Mouse (Mus musculus) embryo, embryonic 10.5 days (tissue): ENCODE data around the gene Mfsd5.

Source experiments
- DNase-seq: peaks from one replicate; pipeline ENCODE4 v3.0.0-alpha.2; 2015; ENCODE audit warnings: low spot score

Mfsd5 gene

DNA sequence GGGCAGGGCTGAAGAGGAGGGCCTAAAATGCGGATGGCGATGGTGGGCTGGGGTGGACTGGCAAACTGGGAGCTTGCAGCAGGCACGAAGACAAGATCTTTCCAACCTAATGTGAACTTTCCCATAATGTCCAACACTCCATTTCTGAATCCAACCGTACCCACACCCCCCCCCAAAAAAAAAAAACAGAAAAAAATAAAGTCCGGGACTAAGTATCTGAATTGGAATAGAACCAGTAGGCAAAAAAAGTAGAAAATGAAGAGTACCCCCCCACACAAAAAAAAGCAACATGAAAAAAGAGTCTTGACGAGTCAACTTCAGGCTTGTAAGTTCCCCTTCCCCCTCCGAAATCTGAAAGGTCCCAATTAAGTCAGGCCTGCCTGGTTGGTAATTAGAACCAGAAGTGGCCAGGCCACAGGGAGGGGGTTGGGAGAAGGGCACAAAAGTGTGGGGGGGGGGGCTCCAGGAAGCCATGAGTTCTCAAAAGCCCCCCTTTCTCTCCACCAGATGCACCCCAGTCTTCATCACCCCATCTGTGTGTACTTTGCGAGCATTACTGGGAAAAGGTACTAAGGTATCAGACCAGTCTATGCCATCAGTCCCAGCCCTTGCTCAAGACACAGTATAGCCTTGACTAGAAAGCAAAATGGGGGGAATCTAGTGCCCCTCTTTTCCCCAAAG lies 31.0 kb upstream of the Mfsd5 start:
- DNase-seq, result peak; percentile 74

DNA sequence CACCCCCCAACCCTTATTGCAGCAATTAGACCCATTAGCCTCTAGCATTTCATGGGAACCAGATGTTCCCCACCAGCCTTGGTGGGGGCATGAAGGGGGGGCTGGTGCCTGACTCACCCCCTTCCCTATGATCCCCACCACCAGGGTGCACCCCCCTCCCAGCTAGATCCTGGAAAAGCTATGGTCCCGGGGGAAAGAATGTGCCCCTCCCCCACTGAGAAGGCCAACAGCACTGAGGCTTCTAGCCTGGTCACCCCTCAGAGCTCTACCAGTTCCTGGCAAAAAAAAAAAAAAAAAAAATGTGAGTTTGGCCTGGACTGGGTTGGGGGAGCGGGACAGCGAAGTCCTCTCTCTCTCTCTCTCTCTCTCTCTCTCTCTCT lies 30.5 kb upstream of the Mfsd5 start:
- DNase-seq, result peak; percentile 73

DNA sequence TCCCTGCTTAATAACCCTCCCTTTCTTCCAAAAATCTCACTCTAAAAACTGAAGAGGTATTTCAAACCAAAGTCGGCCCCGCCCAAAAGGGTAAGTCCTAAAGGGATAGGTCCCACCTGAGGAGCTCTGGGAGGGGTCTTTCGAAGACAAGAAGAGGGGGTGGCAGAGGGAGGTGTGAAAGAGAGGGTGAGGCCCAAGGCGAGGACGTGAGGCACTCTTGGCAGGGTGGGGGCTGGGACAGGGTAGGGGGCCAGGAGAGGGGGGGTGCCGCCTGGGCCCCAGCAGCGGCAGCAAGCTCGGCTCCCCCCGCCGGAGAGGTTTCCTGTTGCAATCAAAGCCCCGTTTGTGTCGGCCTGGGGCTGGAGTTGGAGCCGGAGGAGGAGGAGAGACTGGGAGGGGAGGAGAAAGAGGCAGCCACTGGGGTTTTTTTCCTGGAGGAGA lies 30.0 kb upstream of the Mfsd5 start:
- DNase-seq, result peak; percentile 68

DNA sequence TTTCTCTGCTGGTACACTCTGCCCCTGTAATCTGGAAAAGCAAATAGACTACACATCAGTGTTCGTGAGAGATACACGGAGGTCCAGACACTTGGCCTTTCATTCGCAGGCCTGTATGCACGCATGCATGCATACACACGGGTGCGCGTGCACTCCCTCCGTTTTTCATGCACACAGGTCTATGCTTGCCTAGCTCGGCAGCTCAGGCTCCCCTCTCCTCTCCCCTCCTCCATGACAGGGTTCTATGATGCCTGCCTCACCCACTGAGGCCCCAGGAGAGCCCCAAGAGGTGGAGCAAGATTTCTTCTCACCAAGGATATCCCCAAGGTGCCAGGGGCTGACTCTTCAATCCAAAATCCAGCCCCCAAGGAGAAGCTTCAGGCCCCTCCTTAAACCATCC lies 29.3 kb upstream of the Mfsd5 start:
- no peak for DNase-seq

DNA sequence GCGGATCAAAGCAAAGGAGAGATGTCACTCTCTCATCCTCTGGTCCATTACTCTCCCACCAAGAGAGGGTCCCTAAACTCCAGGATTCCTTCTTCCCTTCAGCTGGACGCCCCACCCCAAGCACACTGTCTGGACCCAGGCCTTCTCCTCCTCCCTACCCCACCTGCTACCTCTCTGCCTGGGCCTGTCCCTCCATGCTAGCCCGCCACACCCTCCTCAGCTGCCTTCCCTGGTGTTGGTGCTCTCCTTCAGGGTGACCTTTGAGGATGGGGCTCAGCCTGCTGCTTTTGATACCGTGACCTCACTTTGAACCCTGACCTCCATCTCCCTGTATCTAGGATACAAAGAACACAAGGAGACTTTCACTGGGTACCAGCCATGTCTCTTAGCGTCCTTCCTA lies 28.7 kb upstream of the Mfsd5 start:
- no peak for DNase-seq

DNA sequence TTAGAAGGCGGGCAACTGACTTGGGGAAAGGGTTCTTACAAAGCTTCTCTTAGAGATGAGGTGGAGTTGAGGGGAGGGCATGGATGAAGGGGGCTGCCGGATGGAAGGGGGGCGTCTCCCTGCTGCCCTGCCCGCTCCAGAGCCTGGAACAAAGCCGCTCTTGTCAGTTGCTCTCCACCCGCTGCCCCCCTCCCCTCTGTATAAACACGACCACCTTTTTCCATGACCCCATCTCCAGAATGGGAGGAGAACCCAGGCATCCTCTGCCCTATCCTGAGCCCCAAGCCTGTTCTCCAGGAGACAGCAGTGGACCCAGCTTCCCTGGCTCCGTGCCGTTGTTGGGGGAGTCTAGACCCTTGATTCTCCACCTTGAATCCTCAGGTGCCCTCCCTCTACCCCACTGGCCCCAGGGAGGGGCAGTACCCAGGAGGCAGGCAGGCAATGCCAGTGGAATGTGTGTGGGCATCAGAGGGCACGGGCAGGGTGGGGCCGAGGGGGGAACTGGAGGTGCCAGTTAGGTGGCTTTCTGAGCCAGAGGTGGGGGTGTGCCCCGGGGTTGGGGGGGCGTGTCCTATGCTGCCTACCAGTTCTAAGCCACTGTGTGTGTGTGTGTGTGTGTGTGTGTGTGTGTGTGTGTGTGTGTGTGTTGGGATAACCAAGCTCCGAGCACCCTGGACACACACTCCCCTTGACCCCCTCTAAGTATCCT lies 23.6 kb upstream of the Mfsd5 start:
- no peak for DNase-seq

DNA sequence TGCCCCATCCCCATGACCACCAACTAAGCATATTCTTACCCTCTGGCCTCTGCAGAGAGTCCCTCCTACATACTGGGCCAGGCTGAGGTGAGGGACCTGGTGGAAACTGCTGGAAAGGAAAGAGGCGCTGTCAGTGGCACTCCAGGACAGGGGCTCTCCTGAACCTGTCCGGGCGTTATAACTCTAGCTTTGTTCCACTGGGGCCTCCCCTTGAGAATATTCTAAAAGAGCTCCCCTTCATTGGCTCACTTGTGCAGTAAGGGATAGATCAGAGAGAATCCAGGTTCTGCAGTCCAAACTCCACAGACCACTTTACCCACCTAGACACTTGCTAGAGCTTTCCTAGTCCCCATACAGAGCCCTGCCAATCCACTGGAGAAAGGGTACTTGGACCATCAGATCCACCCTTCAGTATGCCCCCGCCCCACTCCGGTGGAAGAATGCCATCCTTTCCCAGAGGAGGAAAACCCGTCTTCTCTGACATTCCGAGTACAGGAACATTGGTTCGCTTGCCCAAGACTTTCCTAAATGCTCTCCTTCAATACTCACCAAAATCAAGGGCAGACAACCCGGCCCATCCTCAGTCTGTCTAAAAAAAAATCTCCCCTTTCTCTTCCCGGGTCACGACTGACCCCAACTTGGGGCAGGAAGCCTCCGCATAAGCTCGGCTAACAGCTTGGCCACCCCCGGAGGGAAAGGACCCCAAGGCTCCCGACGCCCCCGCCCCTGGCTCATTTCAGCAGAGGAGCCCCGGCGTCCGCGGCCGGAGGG lies 22.6 kb upstream of the Mfsd5 start:
- no peak for DNase-seq

DNA sequence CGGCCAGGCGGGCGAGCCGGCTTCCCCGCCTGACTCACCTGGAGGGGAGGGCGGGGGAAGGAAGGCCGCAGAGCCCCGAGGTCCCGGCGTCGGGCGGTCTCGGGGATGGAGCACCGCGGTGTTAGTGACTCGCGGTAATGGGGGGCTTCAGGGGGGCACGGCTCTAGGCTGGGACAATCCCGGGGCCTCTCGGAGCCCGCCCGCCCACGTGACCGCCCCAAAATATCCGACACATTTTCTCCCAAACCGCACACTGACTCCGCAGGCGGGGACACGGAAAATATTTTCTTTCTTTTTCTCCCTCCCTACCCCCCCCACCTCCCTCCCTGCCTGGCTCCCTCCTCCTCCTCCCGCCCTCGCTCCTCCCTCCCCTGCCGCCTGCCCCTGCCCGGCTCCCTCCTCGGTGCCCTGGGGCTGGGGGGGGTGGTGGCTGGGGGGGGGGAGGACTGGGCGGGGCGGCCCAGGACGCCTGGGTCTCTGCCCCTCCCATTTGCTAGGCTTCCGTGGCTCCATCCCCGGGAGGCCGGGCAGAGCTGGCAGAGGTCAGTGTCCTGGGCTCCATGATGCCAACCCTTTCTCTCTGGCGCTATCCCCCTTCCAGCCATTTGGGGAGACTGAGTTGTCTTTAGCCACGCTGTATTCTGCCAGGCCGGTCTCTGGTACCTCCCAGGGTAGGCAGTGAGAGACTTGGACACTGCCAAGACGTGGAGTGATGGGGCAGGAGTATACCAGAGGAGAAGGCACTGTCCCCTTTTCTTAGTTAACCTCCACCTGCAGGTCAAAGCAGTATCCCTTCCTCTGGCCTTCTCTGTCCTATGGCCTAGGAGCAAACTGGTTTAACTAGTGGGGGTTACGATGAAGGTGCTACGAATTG lies 21.8 kb upstream of the Mfsd5 start, which contains the start of gene Rarg:
Gene Rarg, minus strand, starts transcription at position 316 of the 874 bp plus-strand sequence.
- DNase-seq, result peak; percentile 56

DNA sequence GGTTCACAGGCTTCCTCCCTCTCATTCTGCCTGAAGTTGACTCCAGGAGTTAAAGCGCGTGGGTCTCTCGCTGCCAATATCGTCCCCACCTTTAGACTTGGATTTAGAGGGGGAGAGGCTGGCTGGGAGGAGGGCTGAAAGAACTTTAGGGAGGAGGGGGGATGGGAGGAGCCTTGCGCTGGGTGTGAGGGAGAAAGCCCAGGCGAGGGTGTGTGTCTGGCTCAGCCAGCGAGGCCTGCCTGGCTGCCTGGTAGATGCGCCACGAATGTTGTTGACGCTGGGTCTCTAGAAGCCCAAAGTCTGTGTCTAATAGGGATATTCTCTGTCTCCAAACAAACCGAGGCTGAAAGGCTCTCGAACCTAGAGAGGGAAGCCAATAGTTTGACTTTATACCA lies 21.2 kb upstream of the Mfsd5 start:
- DNase-seq, result peak; percentile 73

DNA sequence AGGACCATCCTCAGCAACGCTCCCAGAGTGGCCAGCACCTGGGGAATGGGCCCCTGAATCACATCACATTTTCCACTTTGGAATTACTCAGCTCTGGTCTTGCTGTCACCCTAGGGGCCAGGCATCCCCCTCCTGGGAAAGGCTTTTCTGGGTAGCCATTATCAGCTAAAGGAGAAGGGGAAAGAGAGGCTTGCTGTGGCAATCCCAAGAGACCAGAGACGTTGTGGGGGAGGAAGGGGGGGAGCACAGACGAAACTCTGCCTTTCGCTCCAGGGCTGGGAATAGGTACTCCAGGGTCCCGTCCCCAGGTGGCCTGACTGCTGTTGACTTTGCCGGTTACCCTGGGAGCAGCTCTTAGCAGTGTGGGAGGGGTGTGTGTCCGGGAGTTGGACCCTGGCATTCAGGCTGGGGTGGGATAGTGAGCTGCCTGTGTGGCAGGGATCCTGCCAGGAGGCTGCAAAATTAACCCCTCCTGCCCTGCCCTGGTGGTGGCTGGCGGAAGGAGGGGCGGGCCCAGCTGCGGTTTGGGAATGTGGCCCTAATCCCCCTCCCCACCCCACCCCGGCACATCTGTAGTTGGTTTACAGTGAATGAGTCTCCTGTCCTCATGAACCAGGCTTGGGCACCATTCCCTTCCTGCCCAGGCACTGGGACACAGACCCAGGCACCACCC lies 20.5 kb upstream of the Mfsd5 start:
- peak; percentile 40 for DNase-seq

DNA sequence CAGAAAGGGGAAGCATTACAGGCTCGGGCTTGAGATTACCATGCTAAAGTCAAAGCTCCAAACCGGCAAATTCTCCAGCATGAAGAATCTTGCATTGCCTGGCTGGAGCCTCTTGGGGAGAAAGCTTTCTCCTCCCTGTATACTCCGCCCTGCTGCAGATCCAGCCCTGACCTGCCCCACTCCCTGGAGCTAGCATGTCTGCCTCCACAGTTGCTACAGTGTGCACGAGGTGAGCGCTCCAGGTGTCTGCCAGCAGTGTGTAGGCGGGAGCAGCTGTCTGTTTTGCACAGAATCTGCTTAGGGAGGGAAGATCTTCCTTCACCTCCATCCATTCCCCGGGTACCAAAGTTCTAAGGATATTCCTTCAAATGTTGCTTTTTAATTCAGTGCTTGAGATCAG lies 16.7 kb upstream of the Mfsd5 start:
- no peak for DNase-seq

DNA sequence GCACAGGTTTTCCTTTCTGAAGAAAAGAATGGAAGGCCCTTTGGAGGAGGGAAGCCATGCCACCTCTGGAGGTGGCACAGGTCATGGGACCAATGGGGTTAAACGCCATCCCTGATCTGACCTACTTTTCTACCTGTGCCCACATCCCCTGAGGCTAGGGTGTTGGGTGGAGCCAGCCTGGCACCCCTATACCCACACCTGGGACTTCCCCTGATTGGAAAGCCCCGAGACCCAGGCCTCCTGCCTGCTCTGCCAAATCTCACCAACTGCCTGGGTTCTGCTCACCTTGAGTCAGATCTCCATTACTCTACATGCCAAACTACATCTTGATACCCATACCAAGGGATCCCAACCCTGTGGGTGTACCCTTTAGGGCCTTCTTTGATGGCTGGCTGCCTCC lies 16.2 kb upstream of the Mfsd5 start:
- no peak for DNase-seq

DNA sequence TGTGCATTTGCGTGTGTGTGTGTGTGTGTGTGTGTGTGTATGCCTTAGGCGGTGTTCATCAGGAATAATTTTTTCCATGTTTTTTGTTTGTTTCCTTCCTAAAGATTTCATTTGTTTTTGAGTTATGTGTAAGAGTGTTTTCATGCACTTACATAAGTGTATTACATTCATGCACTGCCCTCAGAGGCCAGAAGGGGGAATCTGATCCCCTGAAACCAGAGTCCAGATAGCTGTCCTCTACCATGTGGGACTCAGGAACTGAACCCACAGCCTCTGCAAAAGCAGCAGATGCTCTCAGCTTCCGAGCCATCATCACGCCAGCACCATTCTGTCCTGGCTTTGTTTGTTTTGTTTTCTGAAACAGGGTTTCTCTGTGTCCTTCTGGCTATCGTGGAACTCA lies 13.7 kb upstream of the Mfsd5 start:
- no peak for DNase-seq

DNA sequence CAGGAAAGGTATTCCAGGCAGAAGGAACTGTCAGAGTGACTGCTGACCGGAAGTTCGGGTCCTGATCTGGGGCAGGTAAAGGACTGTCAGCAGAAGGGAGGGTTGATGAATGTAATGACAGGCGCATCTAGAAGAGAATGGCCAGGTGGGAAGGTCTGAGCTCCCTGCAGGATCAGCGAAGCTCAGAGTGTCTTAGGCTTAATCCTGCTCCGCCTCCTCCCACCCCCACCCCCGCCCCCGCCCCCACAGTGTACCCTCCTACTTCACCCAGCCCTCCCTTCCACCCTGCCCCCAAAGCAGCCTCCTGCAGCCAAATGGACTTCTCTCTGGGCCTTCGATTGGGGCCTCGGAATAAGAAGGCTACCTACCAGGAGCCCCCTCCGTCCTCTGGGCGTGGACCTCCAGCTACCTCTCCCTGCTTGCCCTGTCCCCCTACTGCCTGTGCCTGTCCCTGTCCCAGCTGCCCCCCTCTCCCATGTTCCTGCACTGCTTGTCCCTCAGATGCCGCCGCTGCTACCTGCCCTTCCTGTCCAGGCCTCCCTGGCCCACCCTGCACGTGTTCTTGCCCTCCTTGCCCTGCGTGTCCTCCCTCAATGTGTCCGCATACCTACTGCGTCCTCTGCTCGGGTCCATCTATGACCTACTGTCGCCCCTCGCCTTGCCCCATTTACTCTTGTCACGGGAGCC lies 8.8 kb upstream of the Mfsd5 start, which contains the start of gene Gm9918:
Gene Gm9918, plus strand, starts transcription at position 290 of the 687 bp plus-strand sequence.
- no peak for DNase-seq

DNA sequence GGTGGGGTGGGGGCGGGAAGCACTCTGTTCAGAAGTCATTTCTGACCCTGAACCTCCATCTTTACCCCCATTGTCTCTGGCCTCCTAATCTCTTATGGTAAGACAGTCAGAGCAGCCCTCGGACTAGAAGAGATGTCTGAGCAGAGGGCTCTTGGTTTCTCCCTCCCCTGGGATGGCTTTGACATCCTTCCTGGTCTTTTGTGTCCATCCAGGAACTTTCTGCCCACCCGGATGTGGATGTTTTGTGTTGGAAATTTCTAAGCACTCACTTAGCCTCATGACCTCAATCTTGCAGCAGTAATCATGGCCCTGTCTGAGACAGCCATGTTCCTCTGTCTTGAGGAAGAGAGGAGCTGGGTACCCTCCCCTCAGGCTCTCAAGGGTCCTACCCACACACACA lies 7.8 kb upstream of the Mfsd5 start:
- no peak for DNase-seq

DNA sequence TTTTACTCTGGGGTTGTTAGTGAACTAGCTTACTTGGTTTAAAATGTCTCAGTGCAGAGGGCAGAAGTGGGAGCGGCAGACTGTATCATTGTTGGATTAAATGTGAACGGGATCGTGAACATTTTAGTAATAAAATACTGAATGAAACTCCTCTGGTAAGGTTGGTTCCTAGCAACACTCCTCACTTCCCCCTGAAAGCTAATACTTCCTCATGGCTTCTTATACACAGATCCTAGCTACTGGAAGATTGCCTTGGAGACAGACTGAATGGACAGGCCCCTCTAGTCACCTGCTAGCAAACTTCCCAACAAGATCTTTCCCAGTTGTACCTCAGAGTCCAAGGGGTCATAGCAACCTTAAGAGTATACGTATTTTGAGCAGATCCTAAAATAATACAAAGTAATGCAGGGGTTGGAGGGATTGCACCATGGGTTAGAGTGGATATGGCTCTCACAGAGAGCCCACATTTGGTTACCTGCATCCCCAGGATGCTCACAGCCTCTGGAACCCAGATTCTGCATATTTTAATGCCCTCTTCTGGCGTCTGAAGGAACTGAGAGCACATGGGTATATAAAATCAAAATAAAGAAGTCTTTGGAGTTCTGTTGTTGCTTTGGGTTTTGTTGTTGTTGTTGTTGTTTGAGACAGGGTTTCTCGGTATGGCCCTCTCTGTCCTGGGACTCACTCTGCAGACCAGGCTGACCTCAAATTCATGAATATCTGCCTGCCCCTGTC lies 5.1 kb upstream of the Mfsd5 start:
- DNase-seq, result no peak

DNA sequence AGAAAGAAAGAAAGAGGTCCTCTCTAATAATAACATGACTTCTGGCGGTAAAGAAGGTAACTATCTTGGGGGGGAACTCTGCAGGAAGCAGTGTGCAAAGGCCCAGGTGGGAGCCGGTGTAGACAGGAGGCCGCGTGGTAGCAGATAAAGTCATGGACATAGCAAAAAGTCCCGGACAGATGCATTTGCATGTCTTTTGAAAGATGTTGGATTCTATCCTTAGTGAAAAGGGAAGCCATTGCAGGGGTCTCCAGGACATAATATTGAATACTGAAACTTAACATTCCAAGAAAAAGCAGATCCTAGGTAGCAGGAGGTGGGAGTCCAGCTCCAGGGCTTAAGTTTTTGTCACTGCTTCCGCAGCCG lies 545 bp upstream of the Mfsd5 start:
- DNase-seq, result no peak

DNA sequence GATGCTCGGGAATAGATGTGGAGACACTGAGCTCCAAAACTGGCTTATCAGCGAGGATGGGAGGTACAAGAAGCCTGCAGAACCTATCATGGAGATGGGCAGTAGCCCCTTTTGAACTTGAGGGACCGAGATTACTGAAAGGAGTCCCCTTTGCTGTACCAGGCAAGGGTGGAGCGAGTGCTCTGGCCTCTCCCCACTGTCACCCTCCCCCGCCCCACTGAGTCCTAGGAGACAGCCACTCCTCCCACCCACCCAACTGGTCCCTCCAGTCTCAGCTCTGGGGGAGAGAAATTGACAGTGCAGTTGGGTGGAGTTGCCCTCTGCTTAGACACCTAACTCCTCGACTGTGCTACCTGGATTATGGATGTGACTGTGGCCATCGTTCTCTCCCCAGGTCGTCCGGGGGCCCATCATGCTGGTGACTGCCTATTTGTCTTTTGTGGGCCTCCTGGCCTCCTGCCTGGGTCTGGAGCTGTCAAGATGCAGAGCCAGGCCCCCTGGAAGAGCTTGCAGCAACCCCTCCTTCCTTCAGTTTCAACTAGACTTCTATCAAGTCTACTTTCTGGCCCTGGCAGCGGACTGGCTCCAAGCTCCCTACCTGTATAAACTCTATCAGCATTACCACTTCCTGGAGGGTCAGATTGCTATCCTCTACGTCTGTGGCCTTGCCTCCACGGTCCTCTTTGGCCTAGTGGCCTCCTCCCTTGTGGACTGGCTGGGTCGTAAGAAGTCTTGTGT lies 698 bp downstream of the Mfsd5 start:
- DNase-seq, result no peak

DNA sequence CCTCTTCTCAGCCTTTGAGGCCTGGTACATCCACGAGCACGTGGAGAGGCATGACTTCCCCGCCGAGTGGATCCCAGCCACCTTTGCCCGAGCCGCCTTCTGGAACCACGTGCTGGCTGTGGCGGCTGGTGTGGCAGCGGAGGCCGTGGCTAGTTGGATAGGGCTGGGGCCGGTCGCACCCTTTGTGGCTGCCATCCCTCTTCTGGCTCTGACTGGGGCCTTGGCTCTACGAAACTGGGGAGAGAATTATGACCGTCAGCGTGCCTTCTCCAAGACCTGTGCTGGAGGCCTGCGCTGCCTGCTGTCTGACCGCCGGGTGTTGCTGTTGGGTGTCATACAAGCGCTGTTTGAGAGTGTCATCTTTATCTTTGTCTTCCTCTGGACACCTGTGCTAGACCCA lies 1.4 kb downstream of the Mfsd5 start:
- no peak for DNase-seq
